Mouse (Mus musculus) MEL (cell line): Measurements from ENCODE around the gene Twnk.

ENCODE experiments used
- CHD2 ChIP-seq: IDR thresholded peaks from 2 replicates; pipeline ENCODE4 v1.6.1; 2011; ENCODE audit warnings: low read length, improper control_type of control experiment
- CTCF ChIP-seq, 3 experiments: IDR thresholded peaks in 2 of 3; conservative IDR thresholded peaks in 1 of 3; 2 replicates each; pipeline ENCODE4 v1.5.1; 2011 to 2012; ENCODE audit warnings: low read length in 3 of 3, low read depth in 2 of 3, mild to moderate bottlenecking in 2 of 3, improper control_type of control experiment in 1 of 3, inconsistent platforms in 1 of 3, mixed read lengths in 1 of 3, moderate library complexity in 1 of 3; ENCODE audit not compliant: control insufficient read depth in 1 of 3, insufficient read depth in 1 of 3, poor library complexity in 1 of 3, severe bottlenecking in 1 of 3
- EP300 ChIP-seq, 2 experiments: IDR thresholded peaks; 2 replicates each; pipeline ENCODE4 v1.6.1; 2011; ENCODE audit warnings: improper control_type of control experiment in 2 of 2, low read length in 2 of 2, low read depth in 1 of 2, mild to moderate bottlenecking in 1 of 2
- GATA1 ChIP-seq: IDR thresholded peaks from 2 replicates; pipeline ENCODE4 v1.6.1; 2011; ENCODE audit warnings: low read depth, low read length, improper control_type of control experiment
- HCFC1 ChIP-seq: IDR thresholded peaks from 2 replicates; pipeline ENCODE4 v1.6.1; 2012; ENCODE audit warnings: low read depth, mild to moderate bottlenecking, inconsistent platforms, low read length, improper control_type of control experiment, moderate library complexity
- JUND ChIP-seq: IDR thresholded peaks from 2 replicates; pipeline ENCODE4 v1.6.1; 2011; ENCODE audit warnings: low read depth, mild to moderate bottlenecking, improper control_type of control experiment, low read length
- MEF2A ChIP-seq: IDR thresholded peaks from 2 replicates; pipeline ENCODE4 v1.6.1; 2014; ENCODE audit warnings: low read depth, mild to moderate bottlenecking, inconsistent platforms, low read length, improper control_type of control experiment; ENCODE audit not compliant: poor library complexity, insufficient replicate concordance, severe bottlenecking; ENCODE audit errors: extremely low read depth
- MYB ChIP-seq: IDR thresholded peaks from 2 replicates; pipeline ENCODE4 v1.6.1; 2011; ENCODE audit warnings: mild to moderate bottlenecking, low read depth, low read length, improper control_type of control experiment
- POLR2A ChIP-seq, 2 experiments: IDR thresholded peaks; 2 replicates each; pipeline ENCODE4 v1.6.1; 2011 to 2012; ENCODE audit warnings: low read length in 2 of 2, mild to moderate bottlenecking in 2 of 2, control low read depth in 1 of 2, improper control_type of control experiment in 1 of 2, low read depth in 1 of 2, moderate library complexity in 1 of 2; ENCODE audit not compliant: control insufficient read depth in 1 of 2, insufficient read depth in 1 of 2, poor library complexity in 1 of 2
- POLR2AphosphoS5 ChIP-seq: IDR thresholded peaks from 2 replicates; pipeline ENCODE4 v1.6.1; 2012; ENCODE audit warnings: low read depth, borderline replicate concordance, mild to moderate bottlenecking, inconsistent platforms, low read length, moderate library complexity, mixed read lengths
- TAL1 ChIP-seq: IDR thresholded peaks from 2 replicates; pipeline ENCODE4 v1.6.1; 2012; ENCODE audit warnings: mild to moderate bottlenecking, inconsistent platforms, low read length, moderate library complexity, mixed read lengths
- ZNF384 ChIP-seq: IDR thresholded peaks from 2 replicates; pipeline ENCODE4 v1.6.1; 2012; ENCODE audit warnings: low read depth, mild to moderate bottlenecking, inconsistent platforms, low read length, improper control_type of control experiment

DNA sequence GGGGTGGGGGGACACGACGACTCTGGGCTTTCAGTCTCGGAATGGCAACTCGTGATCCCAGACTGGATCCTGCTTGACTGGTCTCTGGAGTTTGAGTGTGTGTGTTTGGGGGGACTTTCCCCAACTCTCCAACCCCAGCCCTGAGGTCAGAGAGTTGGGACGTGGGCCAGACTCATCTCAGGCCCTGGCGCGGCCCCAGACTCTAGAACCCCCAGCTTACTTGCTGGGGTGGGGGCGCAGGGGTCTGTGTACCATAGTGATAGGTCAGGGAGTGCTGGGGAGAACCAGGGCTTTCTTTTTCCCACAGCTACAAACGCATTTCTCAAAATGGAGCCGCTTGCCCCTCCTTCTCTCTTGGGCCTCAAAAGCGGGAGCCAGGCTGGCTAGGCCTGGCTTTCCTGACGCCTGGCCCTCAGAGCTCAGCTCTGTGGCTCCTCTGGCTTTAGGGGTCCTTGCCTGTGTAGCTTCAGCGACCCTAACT lies 12.9 kb downstream of the Twnk start:
- no peak for TF ChIP-seq TAL1
- no peak for TF ChIP-seq MEF2A
- TF ChIP-seq EP300 (IDR thresholded peaks at IDR 0.05; ENCODE audit: low read depth in 1 of 2, low read length in 2 of 2), result no peak
- no peak for TF ChIP-seq GATA1
- no peak for TF ChIP-seq POLR2AphosphoS5
- TF ChIP-seq CTCF (IDR thresholded peaks at IDR 0.05 in 2 of 3, conservative IDR thresholded peaks at IDR 0.05 in 1 of 3; ENCODE audit: control insufficient read depth in 1 of 3, insufficient read depth in 1 of 3, low read depth in 2 of 3, low read length in 3 of 3, poor library complexity in 1 of 3, severe bottlenecking in 1 of 3), result no peak
- no peak for TF ChIP-seq CHD2
- no peak for TF ChIP-seq HCFC1
- no peak for TF ChIP-seq MYB
- TF ChIP-seq POLR2A (IDR thresholded peaks at IDR 0.05; ENCODE audit: control insufficient read depth in 1 of 2, insufficient read depth in 1 of 2, low read depth in 1 of 2, low read length in 2 of 2, poor library complexity in 1 of 2), result no peak
- no peak for TF ChIP-seq JUND
- no peak for TF ChIP-seq ZNF384
